Mouse (Mus musculus) midbrain, embryonic 10.5 days (tissue): ENCODE measurements around the gene Tmem30a. TPM values are rescaled to one million over a fixed set of nuclear protein-coding genes. Genes with fewer than 3 reads are reported as not detected.

Source experiments
- DNase-seq: peaks from one replicate; pipeline ENCODE4 v3.0.0-alpha.2; 2017; ENCODE audit warnings: low spot score
- H3K27ac ChIP-seq: fragments of 300-500 bp; sonication (generic); replicated peaks from 2 replicates; pipeline ENCODE4 v1.5.1; 2016; ENCODE audit warnings: mild to moderate bottlenecking
- H3K27me3 ChIP-seq: fragments of 300-500 bp; sonication (generic); 2 replicates; pipeline ENCODE4 v1.6.1; 2016; ENCODE audit warnings: low read depth, mild to moderate bottlenecking; ENCODE audit not compliant: poor library complexity, severe bottlenecking
- H3K36me3 ChIP-seq: fragments of 300-500 bp; sonication (generic); 2 replicates; pipeline ENCODE4 v1.6.1; 2016; ENCODE audit warnings: mild to moderate bottlenecking, moderate library complexity
- H3K4me1 ChIP-seq: fragments of 300-500 bp; sonication (generic); 2 replicates; pipeline ENCODE4 v1.6.1; 2016
- H3K4me3 ChIP-seq: fragments of 300-500 bp; sonication (generic); 2 replicates; pipeline ENCODE4 v1.5.1; 2016; ENCODE audit warnings: mild to moderate bottlenecking, moderate library complexity
- H3K9me3 ChIP-seq: fragments of 300-500 bp; sonication (generic); replicated peaks from 2 replicates; pipeline ENCODE4 v1.6.1; 2016; ENCODE audit warnings: mild to moderate bottlenecking
- WGBS: fragments of 180-500 bp; shearing (Covaris S2); methylation state at CpG from one replicate; pipeline ENCODE4 v1.1.7; 2016; 5-methylcytosine and 5-hydroxymethylcytosine counted together
- polyA plus RNA-seq: library from polyadenylated mRNA; unstranded; fragments of >200 nt; fragmentation: Nextera tagmentation; extraction: Ambion mirVana; gene quantifications from 2 replicates; pipeline ENCODE4 v1.2.1, GENCODE M21; 2016

The Tmem30a gene
- polyA plus RNA-seq: 60.4 and 67.4 TPM in 2 replicates

- under 1% methylated on average over 90 of the region's 91 CpGs for WGBS
Measured at GRCm38 (mm10) chr9:79792841-79793835, at the start of gene Tmem30a. Gene Tmem30a (minus strand): TSS chr9:79793507.

DNA sequence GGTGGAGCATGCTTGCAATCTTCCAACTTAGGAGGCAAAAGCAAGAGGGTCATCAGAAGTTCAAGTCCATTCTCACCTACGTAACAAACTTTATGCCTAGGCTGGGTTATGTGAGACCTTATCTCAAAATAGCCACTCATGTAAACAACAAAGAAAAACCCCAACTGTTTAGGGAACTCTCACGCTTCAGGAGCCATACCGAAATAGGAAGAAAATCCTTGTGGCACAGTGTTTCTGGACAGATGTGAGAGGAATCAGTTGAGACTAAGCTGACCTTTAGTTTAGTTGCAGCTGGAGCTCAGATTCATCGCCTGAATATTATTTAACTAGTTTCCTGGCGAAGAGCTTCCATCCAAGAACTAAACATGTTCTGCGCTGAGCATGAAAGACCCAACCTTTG, 49.3 kb upstream of the Tmem30a start:
- 89% methylated on average over 6 of the region's 6 CpGs for WGBS
- Histone ChIP-seq H3K9me3 (peaks cover 11% of the 10 kb centered on the region; the same call in 1 of the 2 replicates), H3K27me3 (no peaks in the 10 kb centered on the region), H3K27ac (no peak overlapping the region), H3K4me3 (no peak overlapping the region), H3K4me1 (peaks cover 12% of the 10 kb centered on the region), H3K36me3 (no peaks in the 10 kb centered on the region)
- no peak for DNase-seq

More at GRCm38 (mm10) chr9:79792841-79793835, at the start of gene Tmem30a:
- peaks cover 23% of the 10 kb centered on the region for H3K4me1 ChIP-seq
- H3K36me3 ChIP-seq: no peaks in the 10 kb centered on the region
- H3K4me3 ChIP-seq: peak within 1 kb of the TSS; percentile 90
- peak within 1 kb of the TSS; percentile 90 for H3K27ac ChIP-seq
- H3K27me3 ChIP-seq: no peaks in the 10 kb centered on the region
- DNase-seq: peak; percentile 95
- no peaks in the 10 kb centered on the region for H3K9me3 ChIP-seq

- DNase-seq: no peak
- Histone ChIP-seq H3K9me3 (peaks cover 11% of the 10 kb centered on the region; the same call in 1 of the 2 replicates), H3K4me3 (no peak overlapping the region), H3K27ac (no peak overlapping the region), H3K36me3 (no peaks in the 10 kb centered on the region), H3K27me3 (no peaks in the 10 kb centered on the region), H3K4me1 (peaks cover 12% of the 10 kb centered on the region)
Measured at GRCm38 (mm10) chr9:79842028-79842427, 48.7 kb upstream of the Tmem30a start.

DNA sequence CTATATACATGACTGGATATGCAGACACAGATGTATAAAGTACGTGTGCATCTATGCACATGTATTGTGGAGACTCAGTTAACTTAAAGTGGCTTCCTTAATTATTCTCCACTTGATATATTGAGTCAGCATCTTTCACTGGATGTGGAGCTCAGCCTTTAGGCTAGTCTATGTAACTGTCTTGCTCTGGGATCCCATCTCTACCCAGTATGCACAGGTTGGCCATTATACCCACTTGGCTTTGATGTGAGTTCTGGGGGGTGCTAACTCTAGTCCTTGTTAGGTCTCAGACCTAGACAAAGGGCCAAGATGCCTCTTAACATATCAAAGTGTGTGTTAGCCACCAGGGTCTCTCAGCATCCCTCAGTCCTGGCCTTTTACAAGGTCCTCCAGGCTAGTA, 38.0 kb upstream of the Tmem30a start:
- Histone ChIP-seq H3K36me3 (no peaks in the 10 kb centered on the region), H3K4me3 (no peak overlapping the region), H3K4me1 (peaks cover 51% of the 10 kb centered on the region), H3K27ac (peak overlapping the region; percentile 88), H3K9me3 (no peaks in the 10 kb centered on the region), H3K27me3 (peaks cover 6% of the 10 kb centered on the region)
- DNase-seq: no peak
- WGBS: 83% methylated on average over 1 of the region's 1 CpGs

- H3K27me3 ChIP-seq: peaks cover 6% of the 10 kb centered on the region
- H3K9me3 ChIP-seq: no peaks in the 10 kb centered on the region
- H3K4me3 ChIP-seq: peak overlapping the region; percentile 53
- 14% methylated on average over 4 of the region's 4 CpGs for WGBS
- DNase-seq: peak; percentile 65
- no peaks in the 10 kb centered on the region for H3K36me3 ChIP-seq
- H3K4me1 ChIP-seq: peaks cover 55% of the 10 kb centered on the region
- peak overlapping the region; percentile 88 for H3K27ac ChIP-seq
Measured at GRCm38 (mm10) chr9:79830874-79831273, 37.6 kb upstream of the Tmem30a start.

GRCm38 (mm10) chr9:79829842-79830800, 36.8 kb upstream of the Tmem30a start:
- H3K27ac ChIP-seq: peak overlapping the region; percentile 88
- DNase-seq: no peak
- 48% methylated on average over 23 of the region's 23 CpGs for WGBS

GRCm38 (mm10) chr9:79827072-79827471, 33.8 kb upstream of the Tmem30a start:
- no peak for DNase-seq
- no peaks in the 10 kb centered on the region for H3K36me3 ChIP-seq
- no peak overlapping the region for H3K27ac ChIP-seq
- WGBS: 52% methylated on average over 2 of the region's 2 CpGs
- peaks cover 90% of the 10 kb centered on the region for H3K4me1 ChIP-seq
- no peaks in the 10 kb centered on the region for H3K9me3 ChIP-seq
- H3K4me3 ChIP-seq: no peak overlapping the region
- H3K27me3 ChIP-seq: peaks cover 6% of the 10 kb centered on the region

More at GRCm38 (mm10) chr9:79829842-79830800, 36.8 kb upstream of the Tmem30a start:
- Histone ChIP-seq H3K4me3 (peak overlapping the region; percentile 53), H3K36me3 (no peaks in the 10 kb centered on the region), H3K4me1 (peaks cover 62% of the 10 kb centered on the region), H3K27me3 (peaks cover 6% of the 10 kb centered on the region), H3K9me3 (no peaks in the 10 kb centered on the region)

DNA sequence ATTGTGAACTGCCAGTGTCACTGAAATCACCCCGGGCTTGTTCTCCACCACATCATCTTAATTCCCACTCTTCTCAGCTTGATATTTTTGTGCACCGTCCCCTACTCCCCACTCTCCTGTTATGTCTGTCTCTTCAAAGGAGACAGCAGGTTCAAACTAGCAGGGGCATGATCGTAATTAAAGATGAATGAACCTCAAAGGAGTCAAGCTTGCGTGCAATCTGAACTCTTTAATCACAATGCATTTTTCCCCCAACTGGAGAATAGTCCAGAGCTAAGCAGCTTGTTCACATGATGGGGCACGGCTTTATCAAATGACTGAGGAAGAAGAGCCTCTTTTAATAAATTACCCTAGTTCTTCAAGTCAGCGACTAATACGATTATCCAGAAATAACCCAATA, 32.2 kb upstream of the Tmem30a start:
- H3K27ac ChIP-seq: no peak overlapping the region
- H3K4me3 ChIP-seq: no peak overlapping the region
- H3K4me1 ChIP-seq: peaks cover 77% of the 10 kb centered on the region
- no peak for DNase-seq
- H3K36me3 ChIP-seq: no peaks in the 10 kb centered on the region
- peaks cover 9% of the 10 kb centered on the region for H3K27me3 ChIP-seq
- H3K9me3 ChIP-seq: no peaks in the 10 kb centered on the region
- 25% methylated on average over 7 of the region's 7 CpGs for WGBS

DNA sequence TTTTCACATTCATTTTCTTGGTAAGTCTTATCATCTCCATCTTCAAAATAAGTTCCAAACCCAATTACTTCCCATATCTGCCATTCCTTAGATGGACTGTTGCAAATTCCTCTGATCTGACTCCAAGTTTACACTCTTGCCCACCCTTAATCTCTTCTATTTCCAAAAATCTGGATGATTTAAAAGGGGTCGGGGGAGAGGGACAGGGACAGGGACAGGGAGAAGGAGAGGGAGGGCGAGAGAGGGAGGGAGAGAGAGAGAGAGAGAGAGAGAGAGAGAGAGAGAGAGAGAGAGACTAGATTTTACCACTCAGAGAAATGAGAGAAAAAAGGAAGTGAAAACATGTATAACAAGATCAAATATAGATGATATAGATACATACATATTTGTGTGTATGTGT, 30.5 kb upstream of the Tmem30a start:
- Histone ChIP-seq H3K36me3 (peaks cover 16% of the 10 kb centered on the region), H3K9me3 (peaks cover 16% of the 10 kb centered on the region), H3K4me3 (no peak overlapping the region), H3K27ac (peak overlapping the region; percentile 72), H3K4me1 (peaks cover 60% of the 10 kb centered on the region), H3K27me3 (peaks cover 6% of the 10 kb centered on the region)
- DNase-seq: no peak
- 13% methylated on average over 2 of the region's 2 CpGs for WGBS

DNA sequence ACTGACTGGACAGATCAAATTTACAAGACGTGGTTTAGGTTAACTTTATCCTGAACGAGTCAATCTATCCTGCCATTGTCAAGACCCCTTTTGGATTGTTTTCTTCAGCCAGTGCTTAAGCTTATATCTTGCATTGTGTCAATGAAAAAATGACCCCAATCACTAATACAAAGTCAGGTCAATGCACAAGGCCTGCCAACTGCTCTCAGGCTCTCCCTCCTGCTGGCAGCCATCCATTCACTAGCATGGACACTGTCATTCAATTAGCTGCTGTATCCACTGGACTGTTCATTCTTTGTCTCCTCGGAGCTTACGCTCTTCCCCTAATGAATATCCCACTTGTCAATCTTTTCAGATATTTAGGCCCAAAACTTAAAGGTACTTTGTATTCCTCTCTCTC, 30.1 kb upstream of the Tmem30a start:
- Histone ChIP-seq H3K27me3 (peaks cover 3% of the 10 kb centered on the region; the same call in 1 of the 2 replicates), H3K27ac (peak overlapping the region; percentile 72), H3K4me1 (peaks cover 58% of the 10 kb centered on the region), H3K36me3 (peaks cover 21% of the 10 kb centered on the region), H3K4me3 (no peak overlapping the region), H3K9me3 (peaks cover 20% of the 10 kb centered on the region)
- DNase-seq: peak; percentile 51
- WGBS: 28% methylated on average over 4 of the region's 4 CpGs

GRCm38 (mm10) chr9:79816464-79816863, 23.2 kb upstream of the Tmem30a start:
- no peak overlapping the region for H3K27ac ChIP-seq
- DNase-seq: no peak
- no peaks in the 10 kb centered on the region for H3K4me1 ChIP-seq
- H3K27me3 ChIP-seq: no peaks in the 10 kb centered on the region
- WGBS: 91% methylated on average over 5 of the region's 5 CpGs
- no peak overlapping the region for H3K4me3 ChIP-seq
- peaks cover 63% of the 10 kb centered on the region for H3K36me3 ChIP-seq
- H3K9me3 ChIP-seq: peaks cover 33% of the 10 kb centered on the region

DNA sequence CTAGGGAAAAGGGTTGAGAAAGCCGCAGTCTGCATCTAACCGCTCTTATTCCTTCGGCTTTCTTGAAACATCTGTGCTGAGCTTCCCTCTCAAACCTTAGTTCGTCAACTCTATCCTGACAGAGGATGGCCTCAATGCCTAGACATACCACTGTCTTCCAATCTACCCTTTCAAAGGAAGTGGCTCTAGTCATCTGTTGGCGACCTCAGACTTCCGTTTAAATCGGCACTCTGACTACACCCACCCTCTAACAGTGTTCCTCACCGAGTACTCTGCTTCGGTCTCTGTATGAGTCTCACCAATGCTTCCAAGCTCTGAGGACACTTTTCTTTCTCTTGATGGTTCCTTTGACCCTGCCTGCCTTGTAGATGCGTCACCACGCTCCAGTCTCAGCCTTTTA, 22.7 kb upstream of the Tmem30a start:
- Histone ChIP-seq H3K36me3 (peaks cover 63% of the 10 kb centered on the region), H3K4me3 (no peak overlapping the region), H3K4me1 (no peaks in the 10 kb centered on the region), H3K9me3 (peaks cover 33% of the 10 kb centered on the region), H3K27me3 (no peaks in the 10 kb centered on the region), H3K27ac (no peak overlapping the region)
- no peak for DNase-seq
- WGBS: 94% methylated on average over 11 of the region's 11 CpGs
